Mouse (Mus musculus) mesoderm, embryonic 11.5 days (tissue): ENCODE measurements at regions not wholly inside any gene's neighbourhood (a gene's known extent, or its start where the extent isn't known, plus 50 kb on each side); places are given as distances from the start of the nearest gene placed in this dataset.

Source experiments
- DNase-seq: peaks from one replicate; pipeline ENCODE4 v3.0.0-alpha.2; 2012; ENCODE audit warnings: low read depth, low spot score

- no peak for DNase-seq
These were observed 55.3 kb upstream of the Plcb1 start for GRCm38 (mm10) chr2:134730547-134730946.

DNA sequence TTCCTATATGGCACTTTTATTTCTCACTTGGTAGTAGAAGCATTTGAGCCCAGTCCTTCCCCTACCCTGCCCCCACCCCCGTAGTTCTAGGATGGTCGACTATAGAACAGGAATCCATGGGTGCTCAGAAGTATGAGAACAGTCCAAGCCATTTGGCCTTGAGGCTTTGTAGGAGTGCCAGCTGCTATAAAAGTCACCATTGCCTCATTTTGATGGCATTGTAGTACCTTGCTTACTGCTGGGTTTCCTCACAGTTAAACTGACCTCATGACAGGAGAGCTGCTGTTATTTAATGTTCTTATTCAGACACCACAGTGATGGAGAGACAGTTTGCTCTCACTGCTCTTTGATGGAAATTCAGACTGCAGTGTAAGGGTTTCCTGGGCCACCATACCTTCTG is 59.2 kb upstream of the Plcb1 start:
- DNase-seq = no peak

DNA sequence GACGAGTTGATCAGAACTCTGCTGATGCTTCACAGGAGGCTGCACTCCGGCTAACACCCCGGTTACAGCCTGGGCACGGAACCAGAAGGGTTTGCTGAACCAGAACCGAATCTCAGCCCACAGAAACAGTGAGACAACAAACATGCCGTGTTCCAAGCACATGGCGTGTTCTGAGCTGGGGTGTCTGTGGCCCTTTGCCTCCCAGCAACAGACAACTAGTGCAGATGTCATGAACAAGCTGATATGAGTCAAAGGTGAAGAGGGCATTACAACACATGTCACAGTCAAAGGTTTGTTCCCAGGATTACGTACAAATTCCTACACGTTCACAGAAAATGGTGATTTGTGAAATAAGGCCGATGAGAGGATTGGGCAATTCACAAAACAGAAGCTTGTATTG is 61.8 kb upstream of the Plcb1 start:
- DNase-seq = no peak

GRCm38 (mm10) chr2:134717815-134718362 is 68.0 kb upstream of the Plcb1 start:
- DNase-seq = peak; percentile 62

- no peak for DNase-seq
These were observed 69.3 kb upstream of the Plcb1 start for GRCm38 (mm10) chr2:134716531-134716930.

DNA sequence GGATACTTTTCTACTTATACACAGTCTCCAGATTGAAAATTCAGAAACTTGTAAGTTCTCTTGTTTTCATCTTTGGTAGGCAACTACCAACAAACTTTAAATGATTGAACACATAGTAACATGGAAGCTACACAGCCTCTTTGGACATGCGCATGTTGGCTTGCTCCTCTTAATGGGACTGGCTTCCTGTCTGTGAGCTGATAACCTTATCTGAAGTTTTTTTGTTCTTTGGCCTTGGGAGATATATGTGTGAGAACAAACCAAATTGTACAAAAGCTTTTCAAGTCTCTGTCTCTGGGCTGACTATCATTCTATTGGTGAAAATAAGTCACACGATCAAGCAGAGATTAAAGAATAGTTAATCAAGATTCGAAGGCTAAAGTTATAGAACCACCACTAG is 70.1 kb upstream of the Tmx4 start:
- no peak for DNase-seq

GRCm38 (mm10) chr2:134708754-134709153 is 64.8 kb upstream of the Tmx4 start:
- no peak for DNase-seq

DNA sequence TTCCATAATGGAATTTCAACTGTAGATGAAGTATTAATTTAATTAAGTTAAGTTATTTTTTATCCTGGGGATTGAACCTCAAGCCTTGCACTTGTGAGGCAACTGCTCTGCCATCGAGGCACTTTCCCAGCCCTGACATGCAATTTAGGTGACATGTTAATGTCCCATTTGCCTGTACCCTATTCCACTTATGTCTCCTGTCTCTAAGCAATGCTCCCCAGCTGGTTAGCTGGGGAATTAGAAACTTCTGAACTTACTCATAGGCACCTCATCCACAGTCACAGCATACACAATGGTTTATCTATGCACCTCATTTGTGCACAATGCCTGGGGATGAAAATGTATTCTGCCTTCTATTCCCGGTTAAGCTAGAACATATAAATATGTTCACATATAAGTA is 59.1 kb upstream of the Tmx4 start:
- DNase-seq = no peak

- no peak for DNase-seq
These were observed 53.5 kb upstream of the Tmx4 start for GRCm38 (mm10) chr2:134697424-134697823.

DNA sequence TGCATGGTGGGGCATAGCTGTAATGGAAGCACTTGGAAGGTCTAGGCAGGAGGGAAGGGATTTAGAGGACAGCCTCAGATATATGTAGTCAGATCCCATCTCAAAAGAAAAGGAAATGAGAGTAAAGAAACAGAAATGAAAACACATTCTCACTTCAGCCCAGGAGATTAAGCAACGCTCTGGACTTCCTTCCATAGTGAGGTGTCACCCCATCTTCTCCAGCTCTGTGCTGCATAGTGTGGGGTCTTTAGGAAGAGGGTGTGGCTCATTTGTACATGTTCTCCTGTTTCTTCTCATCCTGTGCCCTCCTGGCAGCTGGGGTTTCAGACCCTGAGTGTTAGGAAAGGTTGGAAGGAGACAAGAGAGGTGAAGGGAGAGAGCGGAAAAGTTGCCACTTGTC is 52.4 kb upstream of the Tmx4 start:
- no peak for DNase-seq
